Mouse (Mus musculus) kidney, embryonic 16.5 days (tissue): Measurements from ENCODE around the gene Dpp6. TPM values are rescaled to one million over a fixed set of nuclear protein-coding genes. Genes with fewer than 3 reads are reported as not detected.

Source experiments
- ATAC-seq: fragments of 200-750 bp; cut with Nextera tagmentation; 2 replicates; pipeline ENCODE4 v1.8.0; 2017; ENCODE audit warnings: moderate TSS enrichment; ENCODE audit not compliant: low FRiP score, low TSS enrichment
- H3K27ac ChIP-seq: fragments of 300-500 bp; sonication (generic); 2 replicates; pipeline ENCODE4 v1.5.1; 2014; ENCODE audit warnings: low read length
- H3K27me3 ChIP-seq: fragments of 300-500 bp; sonication (generic); 2 replicates; pipeline ENCODE4 v1.6.1; 2014; ENCODE audit warnings: low read length, control low read depth, mixed read lengths; ENCODE audit not compliant: insufficient read depth
- H3K36me3 ChIP-seq: fragments of 300-500 bp; sonication (generic); 2 replicates; pipeline ENCODE4 v1.6.1; 2014; ENCODE audit warnings: low read length, control low read depth, mixed read lengths; ENCODE audit not compliant: insufficient read depth
- H3K4me1 ChIP-seq: fragments of 300-500 bp; sonication (generic); 2 replicates; pipeline ENCODE4 v1.6.1; 2014; ENCODE audit warnings: low read length, control low read depth, mixed read lengths; ENCODE audit not compliant: insufficient read depth
- H3K4me2 ChIP-seq: fragments of 300-500 bp; sonication (generic); replicated peaks from 2 replicates; pipeline ENCODE4 v1.6.1; 2014; ENCODE audit warnings: low read depth, low read length
- H3K4me3 ChIP-seq: fragments of 300-500 bp; sonication (generic); 2 replicates; pipeline ENCODE4 v1.5.1; 2014; ENCODE audit warnings: mild to moderate bottlenecking, low read length
- H3K9ac ChIP-seq: fragments of 300-500 bp; sonication (generic); replicated peaks from 2 replicates; pipeline ENCODE4 v1.6.1; 2014; ENCODE audit warnings: low read length
- H3K9me3 ChIP-seq: fragments of 300-500 bp; sonication (generic); 2 replicates; pipeline ENCODE4 v1.6.1; 2016; ENCODE audit warnings: low read length, control low read depth
- WGBS: fragments of 180-500 bp; shearing (Covaris S2); extraction: QIAGEN DNeasy Blood & Tissue Kit; methylation state at CpG from one replicate; pipeline ENCODE4 v1.1.7; 2014; 5-methylcytosine and 5-hydroxymethylcytosine counted together
- polyA plus RNA-seq: library from polyadenylated mRNA; unstranded; fragments of >200 nt; fragmentation: Nextera tagmentation; extraction: Ambion mirVana; gene quantifications from 2 replicates; pipeline ENCODE4 v1.2.1, GENCODE M21; 2015

The Dpp6 gene
- polyA plus RNA-seq, 1 experiment from 2014 or later = 3.6 TPM

GRCm38 (mm10) chr5:27744944-27745343 is 927.9 kb downstream of the Dpp6 start:
- H3K27ac ChIP-seq = no peak overlapping the region
- no peak overlapping the region for H3K4me2 ChIP-seq
- ATAC-seq = no peak
- H3K9me3 ChIP-seq = no peaks in the 10 kb centered on the region
- H3K36me3 ChIP-seq = peaks cover 56% of the 10 kb centered on the region
- H3K9ac ChIP-seq = no peak overlapping the region
- H3K4me1 ChIP-seq = no peaks in the 10 kb centered on the region
- no peak overlapping the region for H3K4me3 ChIP-seq
- no peaks in the 10 kb centered on the region for H3K27me3 ChIP-seq
- 96% methylated on average over 1 of the region's 1 CpGs for WGBS

GRCm38 (mm10) chr5:27765780-27766179 is 948.8 kb downstream of the Dpp6 start:
- H3K36me3 ChIP-seq = peaks cover 83% of the 10 kb centered on the region
- no peak for ATAC-seq

DNA sequence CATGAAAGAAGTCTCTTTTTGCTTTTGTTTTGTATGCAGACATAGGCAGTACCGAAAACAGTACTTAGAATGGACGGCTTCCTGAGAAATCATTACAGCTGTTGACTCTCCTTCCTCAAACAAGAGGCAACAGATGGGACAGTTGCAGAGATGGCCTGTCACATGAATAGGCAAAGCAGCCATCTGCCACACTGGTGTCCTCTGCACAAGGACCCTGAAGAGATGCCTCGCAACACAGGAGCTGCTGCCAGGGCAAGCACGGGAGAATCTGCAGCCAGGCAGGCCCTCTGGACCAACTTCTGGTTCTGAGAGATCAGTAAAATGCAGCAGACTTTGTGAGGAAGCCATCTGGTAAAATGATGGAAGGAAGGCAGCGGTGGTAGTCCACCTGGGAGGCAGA is 950.9 kb downstream of the Dpp6 start:
- Histone ChIP-seq H3K9me3 (no peaks in the 10 kb centered on the region), H3K4me1 (no peaks in the 10 kb centered on the region), H3K4me2 (no peak overlapping the region), H3K9ac (no peak overlapping the region), H3K27me3 (no peaks in the 10 kb centered on the region), H3K27ac (no peak overlapping the region), H3K36me3 (peaks cover 84% of the 10 kb centered on the region), H3K4me3 (no peak overlapping the region)
- 92% methylated on average over 5 of the region's 5 CpGs for WGBS
- ATAC-seq = no peak

More at GRCm38 (mm10) chr5:27765780-27766179, 948.8 kb downstream of the Dpp6 start:
- Histone ChIP-seq H3K4me1 (no peaks in the 10 kb centered on the region), H3K4me2 (no peak overlapping the region), H3K9me3 (no peaks in the 10 kb centered on the region), H3K27ac (no peak overlapping the region), H3K27me3 (no peaks in the 10 kb centered on the region), H3K4me3 (no peak overlapping the region), H3K9ac (no peak overlapping the region)
- 85% methylated on average over 4 of the region's 4 CpGs for WGBS
